Mouse (Mus musculus): ENCODE data around the gene Phyhipl. TPM values are rescaled to one million over a fixed set of nuclear protein-coding genes. Genes with fewer than 3 reads are reported as not detected.

Phyhipl gene
- polyA plus RNA-seq, 1 experiment from 2014 or later, result 2.3 TPM

- H3K4me1 ChIP-seq, result no peaks in the 10 kb centered on the region
- no peak overlapping the region for H3K4me3 ChIP-seq
- H3K36me3 ChIP-seq, result peaks cover 4% of the 10 kb centered on the region; the same call in 1 of the 2 replicates
- H3K9me3 ChIP-seq, result no peaks in the 10 kb centered on the region
- H3K27me3 ChIP-seq (ENCODE audit: insufficient read depth, poor library complexity, severe bottlenecking), result no peaks in the 10 kb centered on the region
- 92% methylated on average over 9 of the region's 9 CpGs for WGBS
- DNase-seq (ENCODE audit: low spot score), result peak; percentile 66
- no peak overlapping the region for H3K27ac ChIP-seq
Measured at GRCm38 (mm10) chr10:70539251-70539650, 116.5 kb downstream of the Phyhipl start.

- no peak overlapping the region for H3K27ac ChIP-seq
- H3K36me3 ChIP-seq, result peaks cover 4% of the 10 kb centered on the region; the same call in 1 of the 2 replicates
- DNase-seq (ENCODE audit: low spot score), result no peak
- no peak overlapping the region for H3K4me3 ChIP-seq
- no peaks in the 10 kb centered on the region for H3K4me1 ChIP-seq
- 83% methylated on average over 10 of the region's 10 CpGs for WGBS
- H3K9me3 ChIP-seq, result no peaks in the 10 kb centered on the region
- H3K27me3 ChIP-seq (ENCODE audit: insufficient read depth, poor library complexity, severe bottlenecking), result no peaks in the 10 kb centered on the region
Measured at GRCm38 (mm10) chr10:70537694-70538093, 118.1 kb downstream of the Phyhipl start.

GRCm38 (mm10) chr10:70535401-70535800 is 120.4 kb downstream of the Phyhipl start:
- DNase-seq (ENCODE audit: low spot score), result peak; percentile 66
- no peaks in the 10 kb centered on the region for H3K9me3 ChIP-seq
- peaks cover 4% of the 10 kb centered on the region; the same call in 1 of the 2 replicates for H3K36me3 ChIP-seq
- no peak overlapping the region for H3K4me3 ChIP-seq
- 84% methylated on average over 12 of the region's 12 CpGs for WGBS
- no peak overlapping the region for H3K27ac ChIP-seq
- no peaks in the 10 kb centered on the region for H3K4me1 ChIP-seq
- H3K27me3 ChIP-seq (ENCODE audit: insufficient read depth, poor library complexity, severe bottlenecking), result no peaks in the 10 kb centered on the region

GRCm38 (mm10) chr10:70534571-70534970 is 121.2 kb downstream of the Phyhipl start:
- no peaks in the 10 kb centered on the region for H3K27me3 ChIP-seq (ENCODE audit: insufficient read depth, poor library complexity, severe bottlenecking)
- no peak overlapping the region for H3K4me3 ChIP-seq
- 92% methylated on average over 10 of the region's 10 CpGs for WGBS
- no peaks in the 10 kb centered on the region for H3K4me1 ChIP-seq
- no peak overlapping the region for H3K27ac ChIP-seq
- no peaks in the 10 kb centered on the region for H3K9me3 ChIP-seq
- peak; percentile 54 for DNase-seq (ENCODE audit: low spot score)
- peaks cover 4% of the 10 kb centered on the region; the same call in 1 of the 2 replicates for H3K36me3 ChIP-seq

GRCm38 (mm10) chr10:70533986-70534385 is 121.8 kb downstream of the Phyhipl start:
- WGBS, result 82% methylated on average over 12 of the region's 12 CpGs
- Histone ChIP-seq H3K4me3 (no peak overlapping the region), H3K27ac (no peak overlapping the region), H3K4me1 (no peaks in the 10 kb centered on the region), H3K27me3 (ENCODE audit: insufficient read depth, poor library complexity, severe bottlenecking) (no peaks in the 10 kb centered on the region), H3K9me3 (no peaks in the 10 kb centered on the region), H3K36me3 (no peaks in the 10 kb centered on the region; the same call in 1 of the 2 replicates)
- DNase-seq (ENCODE audit: low spot score), result peak; percentile 53

- no peaks in the 10 kb centered on the region; the same call in 1 of the 2 replicates for H3K36me3 ChIP-seq
- peak; percentile 2 for DNase-seq (ENCODE audit: low spot score)
- WGBS, result 75% methylated on average over 8 of the region's 8 CpGs
Measured at GRCm38 (mm10) chr10:70533301-70533781, 122.4 kb downstream of the Phyhipl start.

GRCm38 (mm10) chr10:70532249-70532648 is 123.5 kb downstream of the Phyhipl start:
- Histone ChIP-seq H3K4me3 (no peak overlapping the region), H3K27me3 (ENCODE audit: insufficient read depth, poor library complexity, severe bottlenecking) (no peaks in the 10 kb centered on the region), H3K9me3 (no peaks in the 10 kb centered on the region), H3K36me3 (no peaks in the 10 kb centered on the region; the same call in 1 of the 2 replicates), H3K4me1 (no peaks in the 10 kb centered on the region), H3K27ac (no peak overlapping the region)
- no peak for DNase-seq (ENCODE audit: low spot score)
- 88% methylated on average over 9 of the region's 9 CpGs for WGBS

More at GRCm38 (mm10) chr10:70533301-70533781, 122.4 kb downstream of the Phyhipl start:
- Histone ChIP-seq H3K4me3 (no peak overlapping the region), H3K27me3 (ENCODE audit: insufficient read depth, poor library complexity, severe bottlenecking) (no peaks in the 10 kb centered on the region), H3K9me3 (no peaks in the 10 kb centered on the region), H3K4me1 (no peaks in the 10 kb centered on the region), H3K27ac (no peak overlapping the region)

- Histone ChIP-seq H3K27ac (no peak overlapping the region), H3K9me3 (no peaks in the 10 kb centered on the region), H3K27me3 (ENCODE audit: insufficient read depth, poor library complexity, severe bottlenecking) (no peaks in the 10 kb centered on the region), H3K36me3 (0 out of 2 replicates have a peak, but pooled peaks cover 5% of the 10 kb centered on the region), H3K4me1 (no peaks in the 10 kb centered on the region), H3K4me3 (no peak overlapping the region)
- no peak for DNase-seq (ENCODE audit: low spot score)
- 89% methylated on average over 12 of the region's 12 CpGs for WGBS
Measured at GRCm38 (mm10) chr10:70530185-70530823, 125.5 kb downstream of the Phyhipl start.

GRCm38 (mm10) chr10:70521379-70521778 is 134.4 kb downstream of the Phyhipl start:
- no peaks in the 10 kb centered on the region for H3K9me3 ChIP-seq
- peaks cover 18% of the 10 kb centered on the region; the same call in 1 of the 2 replicates for H3K4me1 ChIP-seq
- H3K36me3 ChIP-seq, result 0 out of 2 replicates have a peak, but pooled peaks cover 5% of the 10 kb centered on the region
- peak overlapping the region; percentile 60 for H3K4me3 ChIP-seq
- H3K27ac ChIP-seq, result no peak overlapping the region
- H3K27me3 ChIP-seq (ENCODE audit: insufficient read depth, poor library complexity, severe bottlenecking), result peaks cover 9% of the 10 kb centered on the region; the same call in 1 of the 2 replicates
- DNase-seq (ENCODE audit: low spot score), result no peak
- 22% methylated on average over 5 of the region's 5 CpGs for WGBS

GRCm38 (mm10) chr10:70520143-70521131 is 135.3 kb downstream of the Phyhipl start:
- Histone ChIP-seq H3K27me3 (ENCODE audit: insufficient read depth, poor library complexity, severe bottlenecking) (peaks cover 9% of the 10 kb centered on the region; the same call in 1 of the 2 replicates), H3K4me3 (peak overlapping the region; percentile 60), H3K4me1 (peaks cover 18% of the 10 kb centered on the region; the same call in 1 of the 2 replicates), H3K9me3 (no peaks in the 10 kb centered on the region), H3K36me3 (0 out of 2 replicates have a peak, but pooled peaks cover under 1% of the 10 kb centered on the region), H3K27ac (peak overlapping the region; percentile 13; the same call in 1 of the 2 replicates)
- WGBS, result 1% methylated on average over 38 of the region's 38 CpGs
- DNase-seq (ENCODE audit: low spot score), result no peak

GRCm38 (mm10) chr10:70519640-70520099 is 136.1 kb downstream of the Phyhipl start:
- Histone ChIP-seq H3K36me3 (no peaks in the 10 kb centered on the region), H3K4me1 (peaks cover 18% of the 10 kb centered on the region; the same call in 1 of the 2 replicates), H3K9me3 (no peaks in the 10 kb centered on the region), H3K27ac (no peak overlapping the region), H3K27me3 (ENCODE audit: insufficient read depth, poor library complexity, severe bottlenecking) (peaks cover 9% of the 10 kb centered on the region; the same call in 1 of the 2 replicates), H3K4me3 (peak overlapping the region; percentile 60)
- WGBS, result 12% methylated on average over 14 of the region's 14 CpGs
- DNase-seq (ENCODE audit: low spot score), result no peak

- Histone ChIP-seq H3K27me3 (ENCODE audit: insufficient read depth, poor library complexity, severe bottlenecking) (peaks cover 9% of the 10 kb centered on the region; the same call in 1 of the 2 replicates), H3K9me3 (no peaks in the 10 kb centered on the region)
- WGBS, result 81% methylated on average over 8 of the region's 8 CpGs
Measured at GRCm38 (mm10) chr10:70516661-70517060, 139.1 kb downstream of the Phyhipl start.

More at GRCm38 (mm10) chr10:70516661-70517060, 139.1 kb downstream of the Phyhipl start:
- no peak for DNase-seq (ENCODE audit: low spot score)
- no peaks in the 10 kb centered on the region for H3K36me3 ChIP-seq
- H3K4me3 ChIP-seq, result no peak overlapping the region
- H3K27ac ChIP-seq, result no peak overlapping the region
- H3K4me1 ChIP-seq, result peaks cover 17% of the 10 kb centered on the region; the same call in 1 of the 2 replicates
